Mouse (Mus musculus) megakaryocyte, embryonic 14.5 days (primary cell): ENCODE data around the gene Tmem216.

Source experiments
- FLI1 ChIP-seq: IDR thresholded peaks from 2 replicates; pipeline ENCODE4 v1.6.1; 2012; ENCODE audit warnings: low read length, inconsistent platforms, mixed read lengths
- GATA1 ChIP-seq: IDR thresholded peaks from 3 replicates; pipeline ENCODE4 v1.6.1; 2012; ENCODE audit warnings: mixed read lengths, low read length, inconsistent platforms, borderline replicate concordance

GRCm38 (mm10) chr19:10502571-10502970 is 53.5 kb downstream of the Tmem216 start:
- TF ChIP-seq FLI1 (no peak), GATA1 (no peak)
